Mouse (Mus musculus) lung, postnatal 14 days (tissue): ENCODE measurements around the gene Amn.

Experiments
- DNase-seq: peaks from one replicate; pipeline ENCODE4 v3.0.0; 2021

Amn gene

DNA sequence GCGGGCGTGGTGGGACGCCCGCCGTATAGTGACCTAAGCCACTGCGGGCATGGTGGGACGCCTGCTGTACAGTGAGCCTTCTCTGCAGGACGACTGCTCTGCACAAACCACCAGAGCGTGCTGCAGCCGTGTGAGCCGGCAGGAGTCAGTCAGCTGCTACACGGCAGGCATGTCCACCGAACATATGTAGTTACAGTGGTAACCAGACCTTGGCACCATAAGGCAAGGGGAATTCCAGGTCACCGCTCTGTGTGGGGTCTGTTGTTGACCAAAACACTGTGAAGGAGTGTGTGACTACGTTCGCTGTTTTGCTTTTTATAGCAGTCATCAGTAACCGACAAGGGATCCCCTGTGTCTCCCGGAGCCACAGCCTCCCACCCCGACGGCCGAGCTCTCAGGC, 53.6 kb downstream of the Amn start:
- no peak for DNase-seq

DNA sequence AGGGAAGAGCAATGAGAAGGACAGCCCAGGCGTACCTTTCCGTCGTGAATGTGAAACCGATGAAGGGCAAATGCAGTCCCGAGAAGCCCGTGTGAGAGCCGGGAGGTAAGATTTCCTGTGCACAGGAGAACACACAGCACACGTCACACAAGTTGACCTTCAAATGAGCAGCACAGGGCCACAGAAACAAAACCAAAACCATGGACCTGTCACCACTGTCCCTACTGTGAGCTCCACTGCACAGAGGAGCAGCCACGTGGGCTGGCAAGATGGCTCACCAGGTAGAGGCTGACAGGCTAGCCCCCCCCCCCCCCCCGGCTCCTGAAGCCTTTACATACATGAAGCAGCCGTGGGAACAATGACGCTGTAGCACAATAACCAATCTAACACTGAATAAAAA, 54.1 kb downstream of the Amn start:
- no peak for DNase-seq

DNA sequence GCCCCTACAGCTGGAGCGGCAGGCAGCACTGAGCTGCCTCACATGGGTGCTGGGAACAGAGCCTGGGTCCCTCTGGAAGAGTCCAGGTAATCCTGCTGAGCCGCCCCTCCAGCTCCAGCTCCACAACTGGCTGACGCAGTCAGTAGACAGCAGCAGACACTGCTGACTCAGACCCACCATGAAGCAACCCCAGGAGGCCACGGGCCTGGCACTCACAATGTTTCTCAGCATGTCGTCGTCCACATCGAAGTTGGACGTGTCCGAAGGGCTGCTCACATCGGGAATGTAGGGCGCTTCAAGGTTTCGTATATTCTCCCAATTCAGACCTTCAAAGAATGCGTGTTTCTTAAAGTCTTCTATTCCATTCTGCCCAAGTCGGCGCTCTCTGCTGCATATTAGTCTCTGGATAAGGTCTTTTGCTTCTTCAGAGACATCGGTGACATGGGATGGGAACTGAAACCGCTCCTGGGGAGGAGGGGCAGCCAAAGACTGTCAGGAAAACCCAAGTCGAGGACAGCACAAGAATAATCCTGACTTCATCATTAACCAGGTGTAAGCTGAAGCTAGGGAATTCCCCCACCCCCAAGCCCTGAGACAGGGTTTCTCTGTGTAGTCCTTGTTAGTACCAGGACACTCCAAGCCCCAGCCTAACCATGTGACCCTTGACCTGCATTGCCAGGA, 55.0 kb downstream of the Amn start:
- no peak for DNase-seq
